Mouse (Mus musculus): Measurements from ENCODE around the gene Lrrc63. TPM values are rescaled to one million over a fixed set of nuclear protein-coding genes. Genes with fewer than 3 reads are reported as not detected.
"Not testable (repeated sequence)": the region's sequence is repeated elsewhere in the genome, so short reads cannot be mapped to it uniquely, and the experiment has no call there.

The Lrrc63 gene
- not detected for total RNA-seq (2021)

GRCm38 (mm10) chr14:75130501-75131318 lies at the start of gene Lrrc63, which contains the start of gene Lcp1:
Gene Lrrc63 (minus strand): TSS chr14:75130881.
Gene Lcp1 (plus strand): TSS chr14:75131101.
- peak; percentile 77 for DNase-seq

- DNase-seq, result no peak
These were observed 48.7 kb upstream of the Lrrc63 start for GRCm38 (mm10) chr14:75179255-75179963.

- DNase-seq, result no peak
These were observed 48.1 kb upstream of the Lrrc63 start for GRCm38 (mm10) chr14:75178801-75179211.

- no peak for DNase-seq
These were observed 47.7 kb upstream of the Lrrc63 start for GRCm38 (mm10) chr14:75178384-75178793.

GRCm38 (mm10) chr14:75177400-75177799 lies 46.7 kb upstream of the Lrrc63 start:
- DNase-seq, result no peak

GRCm38 (mm10) chr14:75176425-75177045 lies 45.9 kb upstream of the Lrrc63 start:
- DNase-seq, result no peak

GRCm38 (mm10) chr14:75175781-75176180 lies 45.1 kb upstream of the Lrrc63 start:
- DNase-seq, result no peak

- DNase-seq, result no peak
These were observed 44.3 kb upstream of the Lrrc63 start for GRCm38 (mm10) chr14:75174731-75175555.

- no peak for DNase-seq
These were observed 43.6 kb upstream of the Lrrc63 start for GRCm38 (mm10) chr14:75174296-75174695.

GRCm38 (mm10) chr14:75170546-75170945 lies 39.9 kb upstream of the Lrrc63 start:
- no peak for DNase-seq

GRCm38 (mm10) chr14:75168501-75168900 lies 37.8 kb upstream of the Lrrc63 start:
- DNase-seq, result no peak

- no peak for DNase-seq
These were observed 35.0 kb upstream of the Lrrc63 start for GRCm38 (mm10) chr14:75165574-75166131.

GRCm38 (mm10) chr14:75164345-75164744 lies 33.7 kb upstream of the Lrrc63 start:
- no peak for DNase-seq

- no peak for DNase-seq
These were observed 33.2 kb upstream of the Lrrc63 start for GRCm38 (mm10) chr14:75163866-75164265.

- no peak for DNase-seq
These were observed 28.7 kb upstream of the Lrrc63 start for GRCm38 (mm10) chr14:75159375-75159774.

GRCm38 (mm10) chr14:75154481-75154880 lies 23.8 kb upstream of the Lrrc63 start:
- DNase-seq, result no peak

- no peak for DNase-seq
These were observed 20.5 kb upstream of the Lrrc63 start for GRCm38 (mm10) chr14:75151146-75151545.

GRCm38 (mm10) chr14:75150653-75151052 lies 20.0 kb upstream of the Lrrc63 start:
- no peak for DNase-seq

GRCm38 (mm10) chr14:75148229-75148628 lies 17.5 kb upstream of the Lrrc63 start:
- DNase-seq, result peak; percentile 39

- DNase-seq, result not testable (repeated sequence)
These were observed 17.0 kb upstream of the Lrrc63 start for GRCm38 (mm10) chr14:75147706-75148105.

GRCm38 (mm10) chr14:75139225-75139624 lies 8.5 kb upstream of the Lrrc63 start:
- DNase-seq, result no peak

GRCm38 (mm10) chr14:75138503-75138902 lies 7.8 kb upstream of the Lrrc63 start:
- no peak for DNase-seq
